Mouse (Mus musculus) layer of hippocampus, adult 9-10 months (tissue): ENCODE data around the gene Ly6g.
"Not testable (repeated sequence)": the region's sequence is repeated elsewhere in the genome, so short reads cannot be mapped to it uniquely, and the experiment has no call there.

Experiments
- DNase-seq: peaks from one replicate; pipeline ENCODE4 v3.0.0; 2022; ENCODE audit warnings: low spot score

Gene Ly6g

DNA sequence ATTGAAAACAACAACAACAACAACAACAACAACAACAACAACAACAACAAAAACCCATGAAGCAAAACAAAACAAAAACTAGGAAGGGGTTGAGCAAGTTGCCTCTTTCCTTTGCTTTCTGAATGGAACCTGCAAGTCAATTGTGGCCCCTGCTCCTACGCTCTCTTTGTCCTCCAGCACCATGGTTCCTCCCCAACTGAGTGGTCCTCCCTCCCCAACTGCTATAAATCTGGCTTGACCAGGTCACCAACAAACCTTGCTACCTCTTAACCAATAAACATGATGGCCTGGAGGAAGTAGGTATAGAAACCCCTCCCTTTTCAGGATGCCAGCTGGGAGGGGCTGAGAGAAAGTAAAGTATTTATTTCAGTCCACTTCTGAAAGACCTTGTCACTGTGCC lies at the start of gene Ly6g:
Gene Ly6g (plus strand): TSS at position 301 of the 400 bp plus-strand sequence.
- no peak for DNase-seq

DNA sequence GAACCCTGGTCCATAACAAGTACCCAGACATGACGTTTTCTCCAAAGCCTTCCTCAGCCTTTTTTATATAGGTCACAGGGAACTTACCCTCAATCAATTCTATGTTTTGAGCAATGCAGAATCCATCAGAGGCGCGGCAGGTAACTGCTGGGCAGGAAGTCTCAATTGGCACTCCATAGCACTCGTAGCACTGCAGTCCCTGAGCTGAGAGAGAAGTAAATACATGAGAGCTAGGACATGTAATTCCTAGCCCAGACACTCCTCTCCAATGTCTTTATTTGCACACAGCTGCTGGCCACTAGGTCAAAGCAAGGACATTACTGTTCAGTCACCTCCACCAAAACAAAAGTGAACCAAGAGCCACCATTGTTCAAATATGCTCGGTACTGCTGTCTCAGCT lies 44.6 kb upstream of the Ly6g start:
- not testable (repeated sequence) for DNase-seq

DNA sequence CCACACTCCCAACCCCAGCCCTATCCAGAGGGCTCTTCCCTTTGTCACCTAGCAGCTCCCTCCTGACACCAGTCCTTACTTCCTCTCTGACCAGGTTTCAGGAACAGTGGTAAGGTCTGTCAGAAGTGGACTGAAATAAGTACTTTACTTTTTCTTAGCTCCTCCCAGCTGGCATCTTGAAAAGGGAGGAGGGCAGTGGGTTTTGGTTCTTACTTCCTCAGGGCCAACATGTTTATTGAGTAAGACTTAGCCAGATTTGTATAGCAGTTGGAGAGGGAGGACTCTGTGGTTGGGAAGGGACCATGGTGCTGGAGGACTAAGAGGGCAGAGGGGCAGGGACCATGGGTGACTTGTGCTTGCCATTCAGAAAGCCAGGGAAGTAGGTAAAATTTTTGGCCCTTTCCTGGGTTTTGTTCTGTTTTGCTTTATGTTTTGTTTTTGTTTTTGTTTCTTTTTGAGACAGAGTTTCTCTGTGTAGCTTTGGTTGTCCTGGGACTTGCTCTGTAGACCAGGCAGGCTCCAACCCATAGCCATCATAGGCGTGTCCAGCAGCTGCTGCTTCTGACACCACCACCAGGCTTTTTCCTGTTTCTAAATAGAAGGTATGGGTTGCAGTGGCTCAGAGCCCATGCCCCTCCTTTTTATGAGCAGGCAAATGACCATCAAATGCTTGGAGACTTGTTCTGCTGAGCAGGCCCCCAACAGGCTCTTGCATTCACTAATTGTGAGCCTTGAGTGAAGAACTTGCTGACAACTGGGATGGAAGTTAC lies 43.0 kb upstream of the Ly6g start, which contains the start of gene Ly6c2:
Gene Ly6c2 (minus strand): TSS at position 110 of the 770 bp plus-strand sequence.
- not testable (repeated sequence) for DNase-seq

DNA sequence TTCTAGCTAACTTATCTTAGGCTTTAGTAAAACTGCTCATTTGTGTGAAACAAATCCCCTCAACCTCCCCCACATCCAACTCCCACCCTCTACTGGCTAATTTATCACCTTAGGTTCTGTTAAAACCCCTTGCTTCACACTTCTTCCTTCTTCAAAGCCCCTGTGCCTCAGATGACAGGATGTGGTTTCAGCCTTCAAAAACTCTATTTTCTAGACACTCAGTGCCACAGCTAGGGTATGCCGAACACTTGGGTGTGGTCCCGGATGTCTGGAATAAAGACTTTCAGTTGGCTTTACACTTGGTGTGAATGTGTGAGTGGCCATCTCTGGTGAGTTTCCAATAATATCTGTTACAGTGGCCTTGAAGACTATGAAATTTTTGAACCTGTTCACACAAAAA lies 38.5 kb upstream of the Ly6g start:
- no peak for DNase-seq

DNA sequence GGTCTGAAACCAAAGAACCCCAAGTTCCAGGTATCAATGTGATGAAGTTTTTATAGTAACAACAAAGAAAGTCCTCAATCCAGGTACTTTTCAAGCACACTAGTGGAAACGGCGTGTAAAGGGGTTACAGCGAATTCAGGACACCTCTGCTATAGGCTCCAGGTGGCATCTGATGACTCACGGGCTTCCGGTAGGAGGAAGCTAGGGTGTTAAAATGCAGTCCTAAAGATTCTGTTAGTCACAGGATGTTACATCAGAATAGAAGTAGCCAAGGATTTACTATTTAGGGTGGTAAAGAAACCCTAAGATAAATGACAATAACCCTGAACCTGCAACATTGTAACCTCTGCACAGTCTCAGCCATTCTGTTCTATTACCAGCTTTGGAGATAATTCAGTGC lies 37.6 kb upstream of the Ly6g start:
- DNase-seq, result not testable (repeated sequence)

DNA sequence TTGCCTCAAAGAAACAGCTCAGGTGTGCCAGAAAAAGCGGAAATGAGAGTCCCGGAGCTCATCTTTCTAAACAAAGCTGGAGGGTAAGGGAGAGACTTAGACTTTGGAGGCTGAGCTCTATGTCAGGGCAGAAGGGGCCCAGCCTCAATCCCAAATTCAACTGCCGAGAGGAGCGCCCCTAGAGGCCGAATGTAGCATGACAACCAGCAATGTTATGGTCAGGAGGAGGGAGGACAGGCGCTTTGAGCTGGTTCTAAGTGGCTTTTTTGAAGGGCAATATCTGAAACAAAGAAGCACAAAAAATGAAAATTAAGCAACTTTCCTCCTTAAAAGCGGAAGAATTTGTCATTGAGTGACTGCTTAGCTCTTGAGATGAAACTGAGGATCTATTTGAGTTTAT lies 36.3 kb upstream of the Ly6g start:
- DNase-seq, result peak; percentile 3

DNA sequence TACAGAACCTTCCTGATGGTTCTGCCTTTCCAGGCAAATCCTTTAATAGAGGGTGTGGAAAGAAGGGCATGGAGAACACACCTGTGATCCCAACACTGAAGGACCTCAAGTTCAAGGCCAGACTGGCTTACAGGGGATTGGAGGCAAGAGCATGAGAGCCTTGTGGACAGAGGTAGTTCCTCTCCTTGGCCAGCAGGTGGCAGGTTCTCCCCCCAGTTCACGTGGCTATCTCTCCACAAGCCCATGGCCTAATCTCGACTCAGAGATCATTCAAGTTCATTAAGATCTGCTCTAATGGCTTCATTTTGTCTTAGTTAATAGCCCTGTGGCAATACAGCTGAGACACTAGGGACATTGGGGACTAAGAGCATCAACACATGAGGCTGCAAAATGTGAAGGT lies 35.0 kb upstream of the Ly6g start:
- no peak for DNase-seq

DNA sequence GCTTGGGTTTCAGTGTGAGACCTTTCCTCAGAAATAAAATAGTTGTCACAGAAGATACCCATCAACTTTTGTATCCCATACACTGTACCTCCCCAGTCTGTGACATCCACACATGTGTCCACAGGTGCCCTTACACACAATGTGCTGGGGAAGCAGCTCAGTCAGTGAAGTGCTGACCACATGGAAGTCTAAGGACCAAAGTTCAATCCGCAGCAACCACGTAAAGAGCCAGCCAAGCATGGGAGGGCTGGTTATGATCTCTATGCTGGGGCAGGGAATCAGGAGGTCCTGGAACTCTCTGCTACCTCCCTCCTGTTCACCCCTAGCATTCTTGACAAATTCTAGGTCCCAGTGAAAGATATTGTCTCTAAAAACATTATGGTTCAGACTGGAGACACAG lies 22.7 kb upstream of the Ly6g start:
- not testable (repeated sequence) for DNase-seq

DNA sequence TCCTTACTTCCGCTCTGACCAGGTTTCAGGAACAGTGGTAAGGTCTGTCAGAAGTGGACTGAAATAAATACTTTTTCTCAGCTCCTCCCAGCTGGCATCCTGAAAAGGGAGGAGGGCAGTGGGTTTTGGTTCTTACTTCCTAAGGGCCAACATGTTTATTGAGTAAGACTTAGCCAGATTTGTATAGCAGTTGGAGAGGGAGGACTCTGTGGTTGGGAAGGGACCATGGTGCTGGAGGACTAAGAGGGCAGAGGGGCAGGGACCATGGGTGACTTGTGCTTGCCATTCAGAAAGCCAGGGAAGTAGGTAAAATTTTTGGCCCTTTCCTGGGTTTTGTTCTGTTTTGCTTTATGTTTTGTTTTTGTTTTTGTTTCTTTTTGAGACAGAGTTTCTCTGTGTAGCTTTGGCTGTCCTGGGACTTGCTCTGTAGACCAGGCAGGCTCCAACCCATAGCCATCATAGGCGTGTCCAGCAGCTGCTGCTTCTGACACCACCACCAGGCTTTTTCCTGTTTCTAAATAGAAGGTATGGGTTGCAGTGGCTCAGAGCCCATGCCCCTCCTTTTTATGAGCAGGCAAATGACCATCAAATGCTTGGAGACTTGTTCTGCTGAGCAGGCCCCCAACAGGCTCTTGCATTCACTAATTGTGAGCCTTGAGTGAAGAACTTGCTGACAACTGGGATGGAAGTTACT lies 19.8 kb upstream of the Ly6g start:
- DNase-seq, result not testable (repeated sequence)

DNA sequence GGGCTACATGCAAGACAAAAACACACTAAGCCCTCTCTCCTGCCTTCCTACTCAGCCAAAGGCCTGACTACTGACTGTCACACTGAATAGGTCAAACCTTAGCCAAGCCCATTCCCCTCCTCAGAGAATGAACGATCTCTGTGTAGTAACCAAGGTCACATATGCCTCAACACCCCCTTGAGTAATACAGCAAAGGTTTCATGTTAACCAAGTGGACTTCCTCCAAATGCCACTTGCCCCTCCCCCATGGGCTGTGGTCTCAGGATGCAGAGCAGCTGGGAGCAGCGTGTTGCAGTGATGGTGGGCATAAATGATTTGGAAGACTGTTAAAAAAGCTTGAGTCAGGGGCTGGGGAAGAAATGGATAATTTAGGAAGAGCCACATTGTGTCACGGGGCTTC lies 17.3 kb upstream of the Ly6g start:
- not testable (repeated sequence) for DNase-seq

DNA sequence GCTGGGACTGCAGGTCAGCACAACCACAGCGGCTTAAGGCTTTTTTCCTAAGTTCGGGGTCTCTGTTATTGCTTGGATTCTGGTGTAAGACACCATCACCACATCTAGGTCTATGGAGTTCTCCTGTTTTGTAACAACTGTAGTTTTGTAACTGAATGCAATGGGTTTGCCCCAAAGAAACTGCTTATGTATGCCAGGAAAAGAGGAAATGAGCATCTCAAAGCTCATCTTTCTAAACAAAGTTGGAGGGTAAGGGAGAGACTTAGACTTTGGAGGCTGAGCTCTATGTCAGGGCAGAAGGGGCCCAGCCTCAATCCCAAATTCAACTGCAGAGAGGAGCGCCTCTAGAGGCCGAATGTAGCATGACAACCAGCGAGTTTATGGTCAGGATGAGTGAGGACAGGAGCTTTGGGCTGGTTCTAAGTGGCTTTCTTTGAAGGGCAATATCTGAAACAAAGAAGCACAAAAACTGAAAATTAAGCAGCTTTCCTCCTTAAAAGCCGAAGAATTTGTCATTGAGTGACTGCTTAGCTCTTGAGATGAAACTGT lies 13.2 kb upstream of the Ly6g start:
- not testable (repeated sequence) for DNase-seq

DNA sequence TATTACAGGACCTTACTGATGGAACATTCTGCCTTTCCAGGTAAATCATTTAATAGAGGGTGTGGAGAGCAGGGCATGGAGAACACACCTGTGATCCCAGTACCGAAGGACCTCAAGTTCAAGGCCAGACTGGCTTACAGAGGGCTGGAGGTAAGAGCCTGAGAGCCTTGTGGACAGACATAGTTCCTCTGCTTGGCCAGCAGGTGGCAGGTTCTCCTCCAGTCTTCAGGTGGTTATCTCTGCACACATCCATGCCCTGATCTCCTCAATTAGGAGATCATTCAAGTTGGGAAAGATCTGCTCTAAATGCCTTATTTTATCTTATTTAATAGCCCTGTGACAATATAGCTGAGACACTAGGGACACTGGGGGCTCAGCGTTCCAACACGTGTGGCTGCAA lies 11.3 kb upstream of the Ly6g start:
- no peak for DNase-seq

DNA sequence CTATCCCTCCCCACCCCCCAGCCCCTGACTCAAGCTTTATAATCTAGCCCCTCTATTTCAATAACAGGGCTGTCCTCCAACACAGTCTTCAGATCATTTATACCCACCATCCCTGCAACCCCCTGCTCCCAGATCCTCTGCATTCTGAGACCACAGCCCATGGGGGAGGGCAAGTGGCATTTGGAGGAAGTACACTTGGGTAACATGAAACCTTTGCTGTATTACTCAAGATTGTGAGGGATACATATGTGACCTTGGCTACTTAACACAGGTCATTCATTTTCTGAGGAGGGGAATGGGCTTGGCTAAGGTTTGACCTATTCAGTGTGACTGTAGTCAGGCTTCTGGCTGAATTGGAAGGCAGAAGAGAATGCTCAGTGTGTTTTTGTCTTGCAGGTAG lies 2.0 kb upstream of the Ly6g start:
- DNase-seq, result no peak

DNA sequence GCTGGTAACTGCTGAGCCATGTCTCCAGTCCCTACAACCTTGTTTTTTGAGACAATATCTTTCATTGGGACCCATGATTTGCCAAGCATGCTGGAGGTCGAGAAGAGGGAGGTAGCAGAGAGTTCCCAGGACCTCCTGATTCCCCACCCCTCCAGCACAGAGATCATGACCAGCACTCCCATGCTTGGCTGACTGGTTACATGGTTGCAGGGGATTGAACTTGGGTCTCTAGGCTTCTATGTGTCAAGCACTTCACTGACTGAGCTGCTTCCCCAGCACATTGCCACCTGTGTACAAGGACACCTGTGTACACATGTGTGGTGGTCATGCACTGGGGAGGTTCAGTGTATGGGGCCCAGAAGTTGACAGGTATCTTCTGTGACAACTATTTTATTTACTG lies 2.6 kb downstream of the Ly6g start:
- DNase-seq, result no peak

DNA sequence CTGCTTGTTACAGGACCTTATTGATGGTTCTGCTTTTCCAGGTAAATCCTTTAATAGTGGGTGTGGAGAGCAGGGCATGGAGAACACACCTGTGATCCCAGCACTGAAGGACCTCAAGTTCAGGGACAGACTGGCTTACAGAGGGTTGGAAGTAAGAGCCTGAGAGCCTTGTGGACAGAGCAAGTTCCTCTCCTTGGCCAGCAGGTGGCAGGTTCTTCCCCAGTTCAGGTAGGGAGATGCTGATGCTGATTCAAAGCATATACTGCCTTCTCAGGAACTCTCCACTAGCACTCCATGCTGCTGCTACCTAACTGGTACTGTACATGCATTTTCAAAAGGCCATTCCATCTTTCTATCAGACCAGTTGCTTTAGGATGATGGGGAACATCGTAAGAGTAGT lies 20.5 kb downstream of the Ly6g start:
- no peak for DNase-seq

DNA sequence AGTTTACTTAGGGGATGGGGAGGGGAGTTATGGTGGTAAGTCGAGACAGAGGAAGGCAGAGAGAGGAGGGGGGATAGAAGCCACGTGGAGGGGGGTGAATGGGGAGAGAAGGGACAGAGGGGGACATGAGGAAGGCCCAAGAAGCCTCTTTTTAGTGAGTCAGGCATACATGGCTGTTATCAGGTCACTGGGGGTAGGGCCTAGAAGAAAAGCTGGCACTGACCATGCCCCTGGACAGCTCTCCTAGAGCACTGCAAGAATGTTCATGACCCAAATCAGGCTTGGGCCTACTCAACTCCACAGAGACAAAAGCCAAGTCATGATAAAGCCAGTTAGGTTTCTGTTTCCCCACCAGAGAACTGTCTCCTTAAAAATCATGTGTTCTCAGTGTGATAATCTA lies 31.3 kb downstream of the Ly6g start:
- no peak for DNase-seq

DNA sequence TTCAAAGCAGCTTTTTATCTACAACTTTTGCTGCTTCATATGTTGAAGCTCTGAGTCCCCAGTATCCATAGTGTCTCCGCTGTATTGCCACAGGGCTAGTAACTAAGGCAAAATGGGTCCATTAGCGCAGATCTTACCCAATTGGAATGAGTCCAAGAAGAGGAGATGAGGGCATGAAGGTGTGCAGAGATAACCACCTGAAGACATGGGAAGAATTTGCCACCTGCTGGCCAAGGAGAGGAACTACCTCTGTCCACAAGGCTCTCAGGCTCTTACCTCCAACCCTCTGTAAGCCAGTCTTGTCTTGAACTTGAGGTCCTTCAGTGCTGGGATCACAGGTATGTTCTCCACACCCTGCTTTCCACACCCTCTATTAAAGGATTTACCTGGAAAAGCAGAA lies 34.1 kb downstream of the Ly6g start:
- DNase-seq, result no peak

DNA sequence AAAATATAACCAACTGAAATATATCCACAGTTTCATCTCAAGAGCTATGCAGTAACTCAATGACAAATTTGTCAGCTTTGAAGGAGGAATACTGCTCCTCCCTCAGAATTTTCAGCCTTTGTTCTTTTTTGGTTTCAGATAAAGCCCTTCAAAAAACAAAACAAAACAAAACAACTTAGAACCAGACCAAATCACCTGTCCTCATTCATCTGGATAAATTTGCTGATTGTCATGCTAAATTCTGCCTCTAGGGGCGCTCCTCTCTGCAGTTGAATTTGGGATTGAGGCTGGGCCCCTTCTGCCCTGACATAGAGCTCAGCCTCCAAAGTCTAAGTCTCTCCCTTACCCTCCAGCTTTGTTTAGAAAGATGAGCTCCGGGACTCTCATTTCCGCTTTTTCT lies 35.5 kb downstream of the Ly6g start:
- not testable (repeated sequence) for DNase-seq
